ENCODE assay signal across 8 mouse cellular contexts in genomic region chr8:109779431-109780228, GRCm38 (mm10). TPM values are rescaled to one million over a fixed set of nuclear protein-coding genes. Genes with fewer than 3 reads are reported as not detected.
DNase-seq lines count a peak whose midpoint lies in the region; ATAC-seq and TF ChIP-seq lines count a peak whose summit lies in the region.

No protein-coding gene starts in this region.

- H3K27me3 ChIP-seq in E14TG2a.4 (ENCODE audit: insufficient read depth, low read length): peaks cover 4% of the 10 kb centered on the region; the same call in 1 of the 2 replicates
- peaks cover 3% of the 10 kb centered on the region; the same call in 1 of the 2 replicates for H3K27me3 ChIP-seq in forebrain, embryonic 15.5 days
- no peaks in the 10 kb centered on the region for H3K27me3 ChIP-seq in liver, embryonic 14.5 days (ENCODE audit: control insufficient read depth, insufficient read depth, low read length)
- H3K27me3 ChIP-seq in splenic B cell, adult 2 months (ENCODE audit: control insufficient read depth, insufficient read depth, low read length, poor library complexity, severe bottlenecking): no peaks in the 10 kb centered on the region

- ATAC-seq in forebrain, embryonic 15.5 days (replicated peaks): no peak
- ATAC-seq in liver, embryonic 14.5 days (ENCODE audit: insufficient read depth): no peak
- ATAC-seq in cerebellum, adult (ENCODE audit: insufficient number of reproducible peaks, low FRiP score, low TSS enrichment): no peak

- TF ChIP-seq EP300 in liver, embryonic 14.5 days (IDR thresholded peaks at IDR 0.05; ENCODE audit: low read depth): no peak

- peaks cover 22% of the 10 kb centered on the region for H3K4me1 ChIP-seq in E14TG2a.4 (replicated peaks; ENCODE audit: low read depth, low read length)
- H3K4me1 ChIP-seq in forebrain, embryonic 15.5 days: peaks cover 34% of the 10 kb centered on the region
- peaks cover 14 to 17% of the 10 kb centered on the region in 2 experiments for H3K4me1 ChIP-seq in liver, embryonic 14.5 days (replicated peaks; ENCODE audit: control insufficient read depth in 2 of 2, insufficient read depth in 2 of 2, low read length in 1 of 2)

- no peaks in the 10 kb centered on the region for H3K36me3 ChIP-seq in E14TG2a.4 (ENCODE audit: insufficient read depth, low read length)
- no peaks in the 10 kb centered on the region for H3K36me3 ChIP-seq in forebrain, embryonic 15.5 days
- H3K36me3 ChIP-seq in liver, embryonic 14.5 days (replicated peaks; ENCODE audit: control insufficient read depth, insufficient read depth, low read depth): no peaks in the 10 kb centered on the region
- no peaks in the 10 kb centered on the region for H3K36me3 ChIP-seq in splenic B cell, adult 2 months (ENCODE audit: control insufficient read depth, insufficient read depth, low read length, poor library complexity, severe bottlenecking)

- peak overlapping the region; percentile 89 for H3K9ac ChIP-seq in forebrain, embryonic 15.5 days (replicated peaks)
- peak overlapping the region; percentile 88 for H3K9ac ChIP-seq in liver, embryonic 14.5 days (replicated peaks)

- H3K9me3 ChIP-seq in E14TG2a.4 (ENCODE audit: low read length): no peaks in the 10 kb centered on the region
- no peaks in the 10 kb centered on the region for H3K9me3 ChIP-seq in forebrain, embryonic 15.5 days
- no peaks in the 10 kb centered on the region for H3K9me3 ChIP-seq in liver, embryonic 14.5 days (ENCODE audit: control insufficient read depth, low read length)

- DNase-seq in embryo, embryonic 11 days: peak; percentile 2
- DNase-seq in embryo, embryonic 9.5 days (ENCODE audit: extremely low spot score): no peak
- no peak for DNase-seq in liver, embryonic 14.5 days (ENCODE audit: low read depth in 3 of 3, low spot score in 3 of 3)
- DNase-seq in splenic B cell, adult 2 months (ENCODE audit: low read depth, low spot score): peak; percentile 28
- DNase-seq in adrenal gland, adult (ENCODE audit: inconsistent age in 2 of 2, low spot score in 1 of 2): no peak

- peak overlapping the region; percentile 99 for H3K4me3 ChIP-seq in E14TG2a.4 (replicated peaks; ENCODE audit: low read length)
- H3K4me3 ChIP-seq in forebrain, embryonic 15.5 days: peak overlapping the region; percentile 83
- H3K4me3 ChIP-seq in liver, embryonic 14.5 days (ENCODE audit: insufficient read depth in 1 of 2, low read depth in 2 of 2, low read length in 2 of 2): peak overlapping the region; percentile 77 to 79

- no peak for TF ChIP-seq CTCF in E14TG2a.4 (conservative IDR thresholded peaks at IDR 0.05; ENCODE audit: low read length)
- no peak for TF ChIP-seq CTCF in liver, embryonic 14.5 days (IDR thresholded peaks at IDR 0.05; ENCODE audit: low read depth)

- 22% methylated on average over 24 of the region's 24 CpGs for WGBS in forebrain, embryonic 15.5 days
- WGBS in liver, embryonic 14.5 days (ENCODE audit: insufficient replicate concordance): 12% methylated on average over 24 of the region's 24 CpGs

- H3K4me2 ChIP-seq in forebrain, embryonic 15.5 days (replicated peaks): peak overlapping the region; percentile 95
- H3K4me2 ChIP-seq in liver, embryonic 14.5 days (ENCODE audit: low read depth): peak overlapping the region; percentile 93

- peak overlapping the region; percentile 99 for H3K27ac ChIP-seq in forebrain, embryonic 15.5 days (replicated peaks)
- peak overlapping the region; percentile 79 for H3K27ac ChIP-seq in liver, embryonic 14.5 days

RNA-seq across cellular contexts. Expression of gene Ap1g1, which starts 1.3 kb away (rescaled TPM):
- 50.4 and 51.8 TPM in 2 replicates for polyA plus RNA-seq in forebrain, embryonic 15.5 days (2015; fragmentation: Nextera tagmentation; extraction: Ambion mirVana)
- 12.5 and 13.8 TPM in 2 replicates for polyA plus RNA-seq in liver, embryonic 14.5 days (2012; rRNA removed)
- polyA plus RNA-seq in liver, embryonic 14.5 days (2014; fragmentation: Nextera tagmentation; extraction: Ambion mirVana): 10.0 and 12.1 TPM in 2 replicates

RNA-seq across cellular contexts. Expression of gene Atxn1l, which starts 42.1 kb away (rescaled TPM):
- 4.3 and 4.6 TPM in 2 replicates for polyA plus RNA-seq in forebrain, embryonic 15.5 days (2015; fragmentation: Nextera tagmentation; extraction: Ambion mirVana)
- polyA plus RNA-seq in liver, embryonic 14.5 days (2012; rRNA removed): 2.2 and 2.5 TPM in 2 replicates
- 2.0 and 2.1 TPM in 2 replicates for polyA plus RNA-seq in liver, embryonic 14.5 days (2014; fragmentation: Nextera tagmentation; extraction: Ambion mirVana)

Comparison
In these comparisons a context has a peak if more than half of its experiments do, and no peak if none do; other contexts are left out.
1. DNase-seq: peak in embryo, embryonic 11 days (single experiment) and splenic B cell, adult 2 months (single experiment); none in embryo, embryonic 9.5 days (single experiment), liver, embryonic 14.5 days (0 of 3) and adrenal gland, adult (0 of 2).
2. Peak in every context shown above with its lines, with median percentiles within 50 percentile points of each other: H3K4me3 ChIP-seq.